Comparison of ENCODE assay signal across 24 mouse cellular contexts in the genomic region with DNA sequence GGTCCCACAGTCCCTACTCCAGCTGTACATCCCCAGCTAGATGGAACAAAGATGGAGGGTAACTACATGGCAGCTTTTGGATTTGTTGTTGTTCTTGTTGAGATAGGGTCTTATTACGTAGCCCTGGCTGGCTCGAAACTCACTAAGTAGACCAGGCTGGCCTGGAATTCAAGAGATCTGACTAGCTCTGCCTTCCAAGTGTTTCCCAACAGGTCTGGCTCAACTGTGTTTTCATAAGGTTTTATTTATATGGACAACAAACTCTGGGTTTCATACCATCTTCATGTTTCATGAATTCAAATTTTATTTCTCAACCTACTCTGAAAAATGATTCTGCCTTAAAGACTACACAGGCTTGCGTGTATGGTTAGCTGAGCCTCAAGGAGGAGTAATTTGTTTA.
"Had no signal": no experiment of that assay in that cellular context is flagged by ENCODE, and none has a peak within 500 bp of the region (broad histone marks: within the 10 kb centered on the region; RNA-seq: fewer than 3 reads in every experiment).

No protein-coding gene starts in this region.

- H3K36me3 ChIP-seq: heart, embryonic 13.5 days; heart, embryonic 15.5 days; hindbrain, embryonic 13.5 days; hindbrain, embryonic 15.5 days; intestine, embryonic 15.5 days; kidney, embryonic 15.5 days; limb, embryonic 13.5 days; limb, embryonic 15.5 days; liver, embryonic 12.5 days had no signal

- H3K9ac ChIP-seq: heart, embryonic 13.5 days; heart, embryonic 15.5 days; hindbrain, embryonic 13.5 days; hindbrain, embryonic 15.5 days; intestine, embryonic 15.5 days; kidney, embryonic 15.5 days; limb, embryonic 13.5 days; limb, embryonic 15.5 days; liver, embryonic 12.5 days; liver, embryonic 14.5 days had no signal

- DNase-seq: gastrocnemius, postnatal 14 days; gastrocnemius, postnatal 36 days; heart, adult 18-20 months; heart, postnatal 14 days; heart, postnatal 36 days; kidney, adult 2 months; kidney, adult 9 months; kidney, postnatal 14 days; kidney, postnatal 36 days; left cerebral cortex, postnatal 4 days had no signal

- H3K27ac ChIP-seq: heart, embryonic 13.5 days; hindbrain, embryonic 13.5 days; hindbrain, embryonic 15.5 days; hindbrain, postnatal 0 days; intestine, embryonic 15.5 days; kidney, embryonic 15.5 days; kidney, postnatal 0 days; left cerebral cortex, adult 2 months; limb, embryonic 13.5 days; limb, embryonic 15.5 days; liver, embryonic 12.5 days; liver, embryonic 14.5 days had no signal

- H3K4me3 ChIP-seq: heart, embryonic 13.5 days; heart, embryonic 15.5 days; hindbrain, embryonic 13.5 days; hindbrain, embryonic 15.5 days; intestine, embryonic 15.5 days; kidney, embryonic 15.5 days; left cerebral cortex, adult 2 months; limb, embryonic 13.5 days; limb, embryonic 15.5 days; liver, embryonic 12.5 days had no signal

- H3K27me3 ChIP-seq: heart, embryonic 13.5 days; heart, embryonic 15.5 days; hindbrain, embryonic 13.5 days; hindbrain, embryonic 15.5 days; intestine, embryonic 15.5 days; kidney, embryonic 15.5 days; limb, embryonic 13.5 days; limb, embryonic 15.5 days; liver, embryonic 12.5 days had no signal

- H3K4me2 ChIP-seq: heart, embryonic 11.5 days; heart, embryonic 13.5 days; heart, embryonic 15.5 days; hindbrain, embryonic 13.5 days; hindbrain, embryonic 15.5 days; intestine, embryonic 15.5 days; kidney, embryonic 15.5 days; limb, embryonic 13.5 days; limb, embryonic 15.5 days; liver, embryonic 12.5 days had no signal

- H3K9me3 ChIP-seq: heart, embryonic 13.5 days; heart, embryonic 15.5 days; hindbrain, embryonic 13.5 days; hindbrain, embryonic 15.5 days; intestine, embryonic 15.5 days; kidney, embryonic 15.5 days; limb, embryonic 13.5 days; limb, embryonic 15.5 days; liver, embryonic 12.5 days had no signal
